Mouse (Mus musculus): ENCODE results near the gene Acp4.

- TF ChIP-seq CTCF (conservative IDR thresholded peaks at IDR 0.05; ENCODE audit: low read length): no peak
- no peak for TF ChIP-seq POU5F1 (IDR thresholded peaks at IDR 0.05; ENCODE audit: borderline replicate concordance, low read length)
- no peak for TF ChIP-seq NANOG (IDR thresholded peaks at IDR 0.05; ENCODE audit: borderline replicate concordance, low read length)
Observed at GRCm38 (mm10) chr7:44246055-44246983, 10.9 kb downstream of the Acp4 start, which contains the start of the genes 1700028J19Rik and 2410002F23Rik.
